Mouse (Mus musculus) heart, embryonic 15.5 days (tissue): Measurements from ENCODE around the gene Brwd1. TPM values are rescaled to one million over a fixed set of nuclear protein-coding genes. Genes with fewer than 3 reads are reported as not detected.
A peak's percentile ranks its signal among the peaks of the same experiment; 100 is the strongest.

Source experiments
- ATAC-seq: fragments of 200-750 bp; cut with Nextera tagmentation; replicated peaks from 2 replicates; pipeline ENCODE4 v1.8.0; 2017; ENCODE audit warnings: low read depth, moderate TSS enrichment; ENCODE audit not compliant: insufficient number of reproducible peaks, insufficient read depth, low FRiP score
- H3K27ac ChIP-seq: fragments of 300-500 bp; sonication (generic); 2 replicates; pipeline ENCODE4 v1.5.1; 2015; ENCODE audit warnings: mild to moderate bottlenecking, inconsistent platforms
- H3K27me3 ChIP-seq: fragments of 300-500 bp; sonication (generic); 2 replicates; pipeline ENCODE4 v1.6.1; 2015; ENCODE audit warnings: inconsistent platforms
- H3K36me3 ChIP-seq: fragments of 300-500 bp; sonication (generic); 2 replicates; pipeline ENCODE4 v1.6.1; 2015; ENCODE audit warnings: mild to moderate bottlenecking, inconsistent platforms
- H3K4me1 ChIP-seq: fragments of 300-500 bp; sonication (generic); replicated peaks from 2 replicates; pipeline ENCODE4 v1.6.1; 2015; ENCODE audit warnings: inconsistent platforms
- H3K4me2 ChIP-seq: fragments of 300-500 bp; sonication (generic); 2 replicates; pipeline ENCODE4 v1.6.1; 2015; ENCODE audit warnings: inconsistent platforms, mild to moderate bottlenecking, moderate library complexity
- H3K4me3 ChIP-seq: fragments of 300-500 bp; sonication (generic); 2 replicates; pipeline ENCODE4 v1.5.1; 2015; ENCODE audit warnings: mild to moderate bottlenecking, inconsistent platforms
- H3K9ac ChIP-seq: fragments of 300-500 bp; sonication (generic); 2 replicates; pipeline ENCODE4 v1.6.1; 2015; ENCODE audit warnings: mild to moderate bottlenecking, inconsistent platforms
- H3K9me3 ChIP-seq: fragments of 300-500 bp; sonication (generic); replicated peaks from 2 replicates; pipeline ENCODE4 v1.6.1; 2016; ENCODE audit warnings: inconsistent platforms
- WGBS: fragments of 180-500 bp; shearing (Covaris S2); methylation state at CpG from one replicate; pipeline ENCODE4 v1.1.7; 2015; ENCODE audit warnings: mixed read lengths; 5-methylcytosine and 5-hydroxymethylcytosine counted together
- polyA plus RNA-seq: library from polyadenylated mRNA; unstranded; fragments of >200 nt; fragmentation: Nextera tagmentation; extraction: Ambion mirVana; gene quantifications from 2 replicates; pipeline ENCODE4 v1.2.1, GENCODE M21; 2015

Brwd1 gene
- polyA plus RNA-seq, 1 experiment from 2014 or later: 63.6 TPM

GRCm38 (mm10) chr16:96080524-96080923 lies 1.8 kb downstream of the Brwd1 start:
- no peaks in the 10 kb centered on the region for H3K27me3 ChIP-seq
- H3K4me3 ChIP-seq: peak overlapping the region; percentile 81
- WGBS: 78% methylated on average over 7 of the region's 7 CpGs
- H3K9me3 ChIP-seq: no peaks in the 10 kb centered on the region
- H3K27ac ChIP-seq: no peak overlapping the region
- no peak for ATAC-seq
- peak overlapping the region; percentile 71; the same call in 1 of the 2 replicates for H3K4me2 ChIP-seq
- H3K36me3 ChIP-seq: peaks cover 24% of the 10 kb centered on the region
- peak overlapping the region; percentile 93; the same call in 1 of the 2 replicates for H3K9ac ChIP-seq
- H3K4me1 ChIP-seq: peaks cover 34% of the 10 kb centered on the region

- H3K9me3 ChIP-seq: no peaks in the 10 kb centered on the region
- WGBS: 92% methylated on average over 6 of the region's 6 CpGs
- H3K4me2 ChIP-seq: no peak overlapping the region
- H3K27me3 ChIP-seq: no peaks in the 10 kb centered on the region
- H3K4me3 ChIP-seq: no peak overlapping the region
- no peaks in the 10 kb centered on the region for H3K4me1 ChIP-seq
- H3K27ac ChIP-seq: no peak overlapping the region
- H3K36me3 ChIP-seq: peaks cover 65% of the 10 kb centered on the region
- no peak overlapping the region for H3K9ac ChIP-seq
- ATAC-seq: no peak
Measured at GRCm38 (mm10) chr16:96068364-96068763, 14.0 kb downstream of the Brwd1 start.

GRCm38 (mm10) chr16:96066174-96066573 lies 16.2 kb downstream of the Brwd1 start:
- no peak overlapping the region for H3K27ac ChIP-seq
- no peak overlapping the region for H3K4me3 ChIP-seq
- no peak overlapping the region for H3K4me2 ChIP-seq
- no peaks in the 10 kb centered on the region for H3K9me3 ChIP-seq
- no peaks in the 10 kb centered on the region for H3K4me1 ChIP-seq
- no peaks in the 10 kb centered on the region for H3K27me3 ChIP-seq
- WGBS: 89% methylated on average over 12 of the region's 12 CpGs
- H3K36me3 ChIP-seq: peaks cover 70% of the 10 kb centered on the region
- H3K9ac ChIP-seq: no peak overlapping the region
- no peak for ATAC-seq

- peaks cover 80% of the 10 kb centered on the region for H3K36me3 ChIP-seq
- no peaks in the 10 kb centered on the region for H3K4me1 ChIP-seq
- ATAC-seq: no peak
- no peak overlapping the region for H3K4me3 ChIP-seq
- H3K27me3 ChIP-seq: no peaks in the 10 kb centered on the region
- H3K4me2 ChIP-seq: no peak overlapping the region
- H3K27ac ChIP-seq: no peak overlapping the region
- no peak overlapping the region for H3K9ac ChIP-seq
- no peaks in the 10 kb centered on the region for H3K9me3 ChIP-seq
- 90% methylated on average over 6 of the region's 6 CpGs for WGBS
Measured at GRCm38 (mm10) chr16:96064649-96065048, 17.7 kb downstream of the Brwd1 start.

- H3K4me3 ChIP-seq: no peak overlapping the region
- no peak overlapping the region for H3K27ac ChIP-seq
- peaks cover 87% of the 10 kb centered on the region for H3K36me3 ChIP-seq
- H3K4me1 ChIP-seq: no peaks in the 10 kb centered on the region
- H3K9me3 ChIP-seq: no peaks in the 10 kb centered on the region
- H3K27me3 ChIP-seq: no peaks in the 10 kb centered on the region
- 64% methylated on average over 5 of the region's 5 CpGs for WGBS
- no peak overlapping the region for H3K9ac ChIP-seq
- H3K4me2 ChIP-seq: no peak overlapping the region
- no peak for ATAC-seq
Measured at GRCm38 (mm10) chr16:96044096-96044495, 38.2 kb downstream of the Brwd1 start.

GRCm38 (mm10) chr16:96040691-96041090 lies 41.6 kb downstream of the Brwd1 start:
- Histone ChIP-seq H3K27ac (no peak overlapping the region), H3K4me2 (no peak overlapping the region), H3K9ac (no peak overlapping the region), H3K36me3 (peaks cover 93% of the 10 kb centered on the region), H3K27me3 (no peaks in the 10 kb centered on the region), H3K9me3 (no peaks in the 10 kb centered on the region), H3K4me3 (no peak overlapping the region), H3K4me1 (no peaks in the 10 kb centered on the region)
- no peak for ATAC-seq
- 91% methylated on average over 4 of the region's 4 CpGs for WGBS

- no peak overlapping the region for H3K4me3 ChIP-seq
- H3K27ac ChIP-seq: no peak overlapping the region
- no peaks in the 10 kb centered on the region for H3K27me3 ChIP-seq
- no peak for ATAC-seq
- peaks cover 95% of the 10 kb centered on the region for H3K36me3 ChIP-seq
- 75% methylated on average over 6 of the region's 6 CpGs for WGBS
- no peaks in the 10 kb centered on the region for H3K4me1 ChIP-seq
- no peak overlapping the region for H3K4me2 ChIP-seq
- H3K9me3 ChIP-seq: no peaks in the 10 kb centered on the region
- H3K9ac ChIP-seq: no peak overlapping the region
Measured at GRCm38 (mm10) chr16:96039538-96039937, 42.8 kb downstream of the Brwd1 start.

- 92% methylated on average over 6 of the region's 6 CpGs for WGBS
- H3K9me3 ChIP-seq: no peaks in the 10 kb centered on the region
- no peak overlapping the region for H3K4me2 ChIP-seq
- no peak overlapping the region for H3K9ac ChIP-seq
- H3K4me3 ChIP-seq: no peak overlapping the region
- H3K27me3 ChIP-seq: no peaks in the 10 kb centered on the region
- H3K27ac ChIP-seq: no peak overlapping the region
- peaks cover 94% of the 10 kb centered on the region for H3K36me3 ChIP-seq
- ATAC-seq: no peak
- H3K4me1 ChIP-seq: no peaks in the 10 kb centered on the region
Measured at GRCm38 (mm10) chr16:96034473-96034872, 47.9 kb downstream of the Brwd1 start.

- H3K27ac ChIP-seq: no peak overlapping the region
- no peak overlapping the region for H3K9ac ChIP-seq
- no peak overlapping the region for H3K4me2 ChIP-seq
- H3K9me3 ChIP-seq: no peaks in the 10 kb centered on the region
- no peak for ATAC-seq
- 60% methylated on average over 13 of the region's 13 CpGs for WGBS
- H3K36me3 ChIP-seq: peaks cover 95% of the 10 kb centered on the region
- H3K4me1 ChIP-seq: no peaks in the 10 kb centered on the region
- no peak overlapping the region for H3K4me3 ChIP-seq
- H3K27me3 ChIP-seq: no peaks in the 10 kb centered on the region
Measured at GRCm38 (mm10) chr16:96032368-96033043, 49.8 kb downstream of the Brwd1 start.

GRCm38 (mm10) chr16:96030476-96031102 lies 51.7 kb downstream of the Brwd1 start:
- Histone ChIP-seq H3K4me3 (no peak overlapping the region), H3K27ac (no peak overlapping the region), H3K4me2 (no peak overlapping the region), H3K4me1 (no peaks in the 10 kb centered on the region), H3K27me3 (no peaks in the 10 kb centered on the region), H3K9ac (no peak overlapping the region), H3K9me3 (no peaks in the 10 kb centered on the region), H3K36me3 (peaks cover 95% of the 10 kb centered on the region)
- no peak for ATAC-seq
- WGBS: 92% methylated on average over 2 of the region's 2 CpGs

- ATAC-seq: no peak
- Histone ChIP-seq H3K4me3 (no peak overlapping the region), H3K27ac (no peak overlapping the region), H3K36me3 (peaks cover 88% of the 10 kb centered on the region), H3K9me3 (no peaks in the 10 kb centered on the region), H3K9ac (no peak overlapping the region), H3K27me3 (no peaks in the 10 kb centered on the region), H3K4me1 (no peaks in the 10 kb centered on the region), H3K4me2 (no peak overlapping the region)
- 88% methylated on average over 5 of the region's 5 CpGs for WGBS
Measured at GRCm38 (mm10) chr16:96026256-96026655, 56.1 kb downstream of the Brwd1 start.

GRCm38 (mm10) chr16:96025244-96025643 lies 57.1 kb downstream of the Brwd1 start:
- H3K27me3 ChIP-seq: no peaks in the 10 kb centered on the region
- no peak overlapping the region for H3K4me3 ChIP-seq
- H3K9me3 ChIP-seq: no peaks in the 10 kb centered on the region
- H3K27ac ChIP-seq: no peak overlapping the region
- WGBS: 71% methylated on average over 3 of the region's 3 CpGs
- no peaks in the 10 kb centered on the region for H3K4me1 ChIP-seq
- H3K36me3 ChIP-seq: peaks cover 88% of the 10 kb centered on the region
- H3K9ac ChIP-seq: no peak overlapping the region
- no peak for ATAC-seq
- H3K4me2 ChIP-seq: no peak overlapping the region
